Mouse (Mus musculus): Measurements from ENCODE around the gene Txndc15. TPM values are rescaled to one million over a fixed set of nuclear protein-coding genes. Genes with fewer than 3 reads are reported as not detected.
A peak's percentile ranks its signal among the peaks of the same experiment; 100 is the strongest.
"Not testable (repeated sequence)": the region's sequence is repeated elsewhere in the genome, so short reads cannot be mapped to it uniquely, and the experiment has no call there.

Gene Txndc15
- polyA plus RNA-seq, 2 experiments = 61.8 to 104 TPM

DNA sequence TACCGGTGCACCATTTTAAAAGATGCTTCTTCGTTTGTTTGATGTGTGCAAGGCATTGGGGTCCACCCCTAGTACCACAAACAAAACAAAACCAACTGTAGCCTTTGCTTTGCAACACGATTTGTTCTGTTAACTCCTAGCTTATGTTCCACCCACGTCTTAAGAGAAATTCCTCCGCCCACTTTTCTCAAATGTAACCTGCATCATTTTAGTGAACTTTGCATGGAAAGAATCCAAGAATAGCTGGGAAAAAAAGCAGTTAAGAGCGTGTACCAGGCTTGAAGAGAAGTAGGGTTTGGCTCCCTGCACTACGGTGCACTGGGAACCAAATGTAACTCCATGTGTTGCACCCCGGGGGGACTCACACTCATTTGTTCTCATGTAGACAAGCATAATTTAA is 20.3 kb upstream of the Txndc15 start:
- H3K9me3 ChIP-seq (ENCODE audit: control insufficient read depth, low read length) = no peaks in the 10 kb centered on the region

DNA sequence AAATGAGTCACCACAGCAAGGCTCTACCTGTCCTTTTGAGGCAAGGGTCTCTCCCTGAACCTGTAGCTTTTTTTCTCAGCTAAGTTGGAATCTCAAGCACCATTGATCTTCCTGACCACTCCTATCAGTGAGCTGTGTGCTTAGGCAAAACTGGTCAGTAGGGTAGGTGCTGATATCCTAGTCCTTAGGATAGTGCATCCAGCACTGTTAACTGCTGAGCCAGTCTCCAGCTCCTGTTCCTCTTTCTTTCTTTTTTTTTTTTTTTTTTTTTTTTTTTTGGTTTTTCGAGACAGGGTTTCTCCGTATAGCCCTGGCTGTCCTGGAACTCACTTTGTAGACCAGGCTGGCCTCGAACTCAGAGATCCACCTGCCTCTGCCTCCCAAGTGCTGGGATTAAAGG is 18.5 kb upstream of the Txndc15 start:
- H3K9me3 ChIP-seq (ENCODE audit: control insufficient read depth, low read length); H3K9ac ChIP-seq (ENCODE audit: low read depth, low read length, severe bottlenecking); H3K27ac ChIP-seq (replicated peaks; ENCODE audit: low read depth, low read length); H3K4me3 ChIP-seq (replicated peaks; ENCODE audit: low read length); ATAC-seq (ENCODE audit: low FRiP score, low read depth); H3K27me3 ChIP-seq (ENCODE audit: control insufficient read depth, insufficient read depth, low read length); H3K4me2 ChIP-seq (replicated peaks; ENCODE audit: low read depth, low read length, severe bottlenecking); DNase-seq (ENCODE audit: low spot score): not testable (repeated sequence)
- peaks cover 11% of the 10 kb centered on the region; the same call in 1 of the 2 replicates for H3K4me1 ChIP-seq (ENCODE audit: control insufficient read depth, insufficient read depth, low read length)
- WGBS = 100% methylated on average over 1 of the region's 3 CpGs
- peaks cover 24% of the 10 kb centered on the region for H3K36me3 ChIP-seq (ENCODE audit: control insufficient read depth, insufficient read depth, low read length)

More for the DNA sequence above, 20.3 kb upstream of the Txndc15 start:
- DNase-seq (ENCODE audit: low spot score) = peak; percentile 48
- Histone ChIP-seq H3K4me1 (ENCODE audit: control insufficient read depth, insufficient read depth, low read length) (peaks cover 11% of the 10 kb centered on the region; the same call in 1 of the 2 replicates), H3K27ac (replicated peaks; ENCODE audit: low read depth, low read length) (peak overlapping the region; percentile 98), H3K27me3 (ENCODE audit: control insufficient read depth, insufficient read depth, low read length) (no peaks in the 10 kb centered on the region), H3K4me3 (replicated peaks; ENCODE audit: low read length) (peak overlapping the region; percentile 96), H3K9ac (ENCODE audit: low read depth, low read length, severe bottlenecking) (peak overlapping the region; percentile 100), H3K36me3 (ENCODE audit: control insufficient read depth, insufficient read depth, low read length) (peaks cover 7% of the 10 kb centered on the region), H3K4me2 (replicated peaks; ENCODE audit: low read depth, low read length, severe bottlenecking) (peak overlapping the region; percentile 57)
- no peak for ATAC-seq (ENCODE audit: low FRiP score, low read depth)
- 5% methylated on average over 8 of the region's 8 CpGs for WGBS
- no peak for TF ChIP-seq POLR2A (IDR thresholded peaks at IDR 0.05; ENCODE audit: borderline replicate concordance, extremely low read depth, insufficient read depth, insufficient read length)

DNA sequence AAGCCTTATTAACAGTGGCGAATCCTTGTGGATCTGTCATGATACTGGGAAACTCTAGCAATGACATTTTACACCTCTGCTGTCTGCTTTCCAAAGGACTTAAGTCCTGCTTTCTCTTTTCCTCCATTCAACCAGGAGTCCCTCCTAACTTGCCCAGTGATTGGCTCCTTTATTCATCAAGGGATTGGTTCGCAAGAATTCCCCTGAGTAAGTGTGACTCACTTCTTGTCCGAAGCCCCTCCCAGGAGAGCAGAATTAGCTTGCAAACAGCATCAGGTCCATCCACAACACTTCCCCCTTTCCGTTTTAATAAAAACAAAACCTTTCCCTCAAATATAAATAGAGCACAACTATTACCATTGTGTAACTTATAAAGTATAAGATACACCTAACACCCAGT is 10.1 kb upstream of the Txndc15 start:
- Histone ChIP-seq H3K27ac (replicated peaks; ENCODE audit: low read depth, low read length) (no peak overlapping the region), H3K9ac (ENCODE audit: low read depth, low read length, severe bottlenecking) (no peak overlapping the region), H3K27me3 (ENCODE audit: control insufficient read depth, insufficient read depth, low read length) (no peaks in the 10 kb centered on the region), H3K9me3 (ENCODE audit: control insufficient read depth, low read length) (no peaks in the 10 kb centered on the region), H3K4me2 (replicated peaks; ENCODE audit: low read depth, low read length, severe bottlenecking) (no peak overlapping the region), H3K36me3 (ENCODE audit: control insufficient read depth, insufficient read depth, low read length) (peaks cover 45% of the 10 kb centered on the region), H3K4me1 (ENCODE audit: control insufficient read depth, insufficient read depth, low read length) (0 out of 2 replicates have a peak, but pooled peaks cover under 1% of the 10 kb centered on the region), H3K4me3 (replicated peaks; ENCODE audit: low read length) (no peak overlapping the region)
- 85% methylated on average over 4 of the region's 4 CpGs for WGBS
- DNase-seq (ENCODE audit: low spot score) (no peak), ATAC-seq (ENCODE audit: low FRiP score, low read depth) (no peak)
- no peak for TF ChIP-seq POLR2A (IDR thresholded peaks at IDR 0.05; ENCODE audit: borderline replicate concordance, extremely low read depth, insufficient read depth, insufficient read length)

DNA sequence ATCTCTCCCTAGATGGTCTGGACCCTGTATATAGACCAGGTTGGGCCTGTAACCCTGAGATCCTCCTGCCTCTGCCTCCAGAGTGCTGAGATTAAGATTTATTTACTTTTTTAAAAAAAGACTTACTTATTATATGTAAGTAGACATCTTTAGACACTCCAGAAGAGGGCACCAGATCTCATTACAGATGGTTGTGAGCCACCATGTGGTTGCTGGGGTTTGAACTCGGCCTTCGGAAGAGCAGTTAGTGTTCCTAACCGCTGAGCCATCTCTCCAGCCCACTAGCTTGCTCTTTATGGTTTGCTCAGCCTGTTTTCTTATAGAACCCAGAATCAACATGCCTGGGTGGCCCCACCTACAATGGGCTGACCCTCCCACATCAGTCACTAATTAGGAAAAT is 1.6 kb upstream of the Txndc15 start:
- Histone ChIP-seq H3K4me1 (ENCODE audit: control insufficient read depth, insufficient read depth, low read length) (peaks cover 16% of the 10 kb centered on the region), H3K9ac (ENCODE audit: low read depth, low read length, severe bottlenecking) (no peak overlapping the region), H3K4me3 (replicated peaks; ENCODE audit: low read length) (no peak overlapping the region), H3K9me3 (ENCODE audit: control insufficient read depth, low read length) (no peaks in the 10 kb centered on the region), H3K36me3 (ENCODE audit: control insufficient read depth, insufficient read depth, low read length) (0 out of 2 replicates have a peak, but pooled peaks cover 2% of the 10 kb centered on the region), H3K4me2 (replicated peaks; ENCODE audit: low read depth, low read length, severe bottlenecking) (no peak overlapping the region), H3K27me3 (ENCODE audit: control insufficient read depth, insufficient read depth, low read length) (no peaks in the 10 kb centered on the region), H3K27ac (replicated peaks; ENCODE audit: low read depth, low read length) (no peak overlapping the region)
- WGBS = 92% methylated on average over 3 of the region's 3 CpGs
- ATAC-seq (ENCODE audit: low FRiP score, low read depth) = no peak
- TF ChIP-seq POLR2A (IDR thresholded peaks at IDR 0.05; ENCODE audit: borderline replicate concordance, extremely low read depth, insufficient read depth, insufficient read length) = no peak
- DNase-seq (ENCODE audit: low spot score) = no peak

DNA sequence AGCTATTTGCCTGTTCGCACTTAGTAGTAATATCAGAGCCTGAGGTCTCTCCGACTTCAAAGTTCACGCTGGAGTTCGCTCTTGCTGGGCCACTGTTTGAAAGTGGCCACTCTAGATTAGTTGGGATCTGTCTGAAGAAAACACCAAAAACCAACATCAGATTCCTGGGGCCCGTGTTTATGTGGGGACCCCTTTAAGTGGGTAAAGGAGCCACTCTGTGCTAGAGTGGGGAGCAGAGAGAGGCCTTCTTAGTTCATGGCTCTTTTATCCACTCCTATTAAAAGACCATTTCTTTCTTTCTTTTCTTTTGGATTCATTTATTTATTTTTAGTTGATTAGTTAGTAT is 690 bp downstream of the Txndc15 start:
- H3K36me3 ChIP-seq (ENCODE audit: control insufficient read depth, insufficient read depth, low read length) = peaks cover 17% of the 10 kb centered on the region
- H3K27ac ChIP-seq (replicated peaks; ENCODE audit: low read depth, low read length) = peak overlapping the region; percentile 86
- no peak for TF ChIP-seq POLR2A (IDR thresholded peaks at IDR 0.05; ENCODE audit: borderline replicate concordance, extremely low read depth, insufficient read depth, insufficient read length)
- peaks cover 9% of the 10 kb centered on the region for H3K4me1 ChIP-seq (ENCODE audit: control insufficient read depth, insufficient read depth, low read length)
- DNase-seq (ENCODE audit: low spot score) (no peak), ATAC-seq (ENCODE audit: low FRiP score, low read depth) (no peak)
- H3K27me3 ChIP-seq (ENCODE audit: control insufficient read depth, insufficient read depth, low read length) = no peaks in the 10 kb centered on the region
- WGBS = 6% methylated on average over 5 of the region's 5 CpGs
- H3K9ac ChIP-seq (ENCODE audit: low read depth, low read length, severe bottlenecking) = peak overlapping the region; percentile 96
- H3K9me3 ChIP-seq (ENCODE audit: control insufficient read depth, low read length) = no peaks in the 10 kb centered on the region
- peak overlapping the region; percentile 63 for H3K4me2 ChIP-seq (replicated peaks; ENCODE audit: low read depth, low read length, severe bottlenecking)
- H3K4me3 ChIP-seq (replicated peaks; ENCODE audit: low read length) = peak overlapping the region; percentile 99

Measured in limb, embryonic 14.5 days (tissue).